Mouse (Mus musculus) mouse embryonic stem cell (cell line): Measurements from ENCODE around the gene Cyth4.

Experiments
- in situ Hi-C, 2 experiments: fragments of 300-500 bp; cut with MboI; formaldehyde crosslinking; loops; 1 replicate in 1 of 2; 3 replicates in 1 of 2; pipeline ENCODE4 v1.14.3; 2019 to 2020; ENCODE audit warnings: low sequenced_read_pairs in 2 of 2, low pct_unique_long_range_greater_than_20kb in 1 of 2, mixed read lengths in 1 of 2; ENCODE audit not compliant: unreplicated experiment in 1 of 2

Gene Cyth4

GRCm38 (mm10) chr15:78599529-78600193 is 2.8 kb downstream of the Cyth4 start:
- in situ Hi-C loops, result no loop called here

GRCm38 (mm10) chr15:78601180-78601579 is 4.3 kb downstream of the Cyth4 start:
- in situ Hi-C loops, result no loop called here

GRCm38 (mm10) chr15:78604255-78604654 is 7.4 kb downstream of the Cyth4 start:
- in situ Hi-C loops, result no loop called here

DNA sequence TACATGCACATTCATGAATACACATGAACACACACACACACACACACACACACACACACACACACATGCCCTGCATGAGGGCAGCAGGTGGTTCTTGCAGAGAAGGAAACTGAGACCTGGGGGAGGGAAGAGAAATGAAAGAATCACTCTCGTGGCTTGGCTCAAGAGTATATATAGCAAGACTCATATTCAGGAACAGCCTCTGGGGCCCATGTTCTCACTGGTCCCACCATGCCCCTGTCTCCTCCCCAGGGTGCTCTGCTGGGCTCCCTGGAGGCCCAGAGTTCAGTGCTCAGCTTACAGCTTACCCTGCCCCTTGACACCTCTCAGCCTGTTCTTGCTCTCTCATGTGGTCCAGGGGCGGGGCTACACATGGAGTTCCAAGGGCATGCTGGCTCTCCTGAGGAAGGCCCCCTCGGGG is 8.5 kb downstream of the Cyth4 start:
- in situ Hi-C loops, result no loop called here

DNA sequence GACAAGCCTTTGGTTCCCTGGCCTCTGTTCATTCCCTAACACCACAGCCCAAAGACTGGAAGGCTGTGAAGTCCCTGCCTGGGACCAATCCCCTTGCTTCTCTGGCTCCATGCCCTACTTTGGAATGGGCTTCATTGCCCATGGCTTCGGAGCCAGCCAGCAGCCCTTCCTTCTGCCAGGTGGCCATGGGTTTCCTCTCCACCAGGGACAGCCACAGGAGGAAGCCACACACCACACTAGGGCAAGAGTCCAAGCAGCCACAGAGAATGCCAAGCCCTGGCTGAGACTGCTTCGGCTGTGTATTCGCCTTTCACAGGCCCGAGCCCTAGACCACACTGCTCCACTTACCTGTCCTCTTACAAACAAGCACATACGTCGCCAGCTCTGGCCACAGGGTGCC is 9.2 kb downstream of the Cyth4 start:
- in situ Hi-C loops, result no loop called here

GRCm38 (mm10) chr15:78607463-78607862 is 10.6 kb downstream of the Cyth4 start:
- in situ Hi-C loops, result no loop called here

DNA sequence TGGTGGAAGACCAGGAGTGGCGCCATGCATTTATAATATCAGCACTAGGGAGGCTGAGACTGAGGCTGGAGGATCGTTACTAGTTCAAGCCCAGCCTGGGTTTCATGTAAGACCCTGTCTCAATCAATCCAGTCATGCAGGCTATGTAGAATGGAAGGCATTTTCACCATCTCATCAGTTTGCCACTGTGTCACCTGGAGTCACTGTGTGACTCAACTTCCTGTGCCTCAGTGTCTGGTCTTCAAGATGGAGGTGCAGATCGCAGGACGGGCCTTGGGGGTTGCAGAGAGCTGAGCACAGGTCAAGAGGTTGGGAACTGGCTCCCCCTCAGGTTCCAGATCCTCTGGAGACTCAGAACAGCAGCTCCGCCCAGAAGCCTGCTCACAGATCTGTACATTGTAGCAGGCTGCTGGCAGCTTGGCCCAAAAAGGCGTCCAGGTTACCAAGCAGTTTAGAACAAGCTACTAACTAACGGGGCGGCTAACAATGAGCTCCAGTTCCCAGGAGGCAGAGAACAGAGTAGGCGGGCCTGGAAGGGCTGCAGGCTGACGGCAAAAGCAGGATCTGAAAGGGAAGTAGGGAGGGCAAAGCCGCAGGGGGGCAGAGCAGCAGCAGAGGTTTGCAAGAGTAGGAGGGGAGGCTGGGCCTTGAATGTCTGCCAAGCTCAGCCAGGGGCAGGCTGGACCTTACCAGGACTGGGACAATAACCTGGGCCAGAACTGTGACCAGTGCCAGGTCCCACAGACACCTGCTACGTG is 14.0 kb downstream of the Cyth4 start:
- in situ Hi-C loops, result no loop called here

GRCm38 (mm10) chr15:78614536-78614935 is 17.7 kb downstream of the Cyth4 start:
- in situ Hi-C loops, result no loop called here

DNA sequence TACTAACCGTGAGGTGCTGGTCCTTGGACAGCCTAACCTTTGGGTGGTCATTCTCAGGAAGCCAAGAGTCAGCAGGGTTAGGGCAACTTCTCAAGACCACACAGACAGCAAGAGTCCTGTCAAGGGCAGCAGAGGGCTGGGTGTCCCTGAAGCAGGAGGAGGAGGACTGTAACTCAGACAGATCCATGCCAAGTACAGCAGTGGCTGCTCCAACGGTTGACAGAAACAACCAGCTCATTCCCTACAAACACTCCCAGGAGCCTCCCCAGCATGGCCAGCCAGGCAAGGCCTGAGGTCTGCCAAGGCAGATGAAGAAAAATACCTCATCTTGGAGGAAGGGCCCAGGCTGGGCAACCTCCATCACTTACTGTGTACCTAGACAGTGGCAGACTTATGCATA is 20.1 kb downstream of the Cyth4 start:
- in situ Hi-C loops, result no loop called here

GRCm38 (mm10) chr15:78623426-78623825 is 26.6 kb downstream of the Cyth4 start:
- in situ Hi-C loops, result loop anchor here (10.0 kb wide), 2 partner anchors 111 to 231 kb away; partner anchors contain the start of gene Lgals2 (in 1 of the 2)

- in situ Hi-C loops, result loop anchor here (10.0 kb wide), 2 partner anchors 110 to 230 kb away; partner anchors contain the start of gene Lgals2 (in 1 of the 2)
Observed at GRCm38 (mm10) chr15:78624431-78624950, 27.6 kb downstream of the Cyth4 start.

DNA sequence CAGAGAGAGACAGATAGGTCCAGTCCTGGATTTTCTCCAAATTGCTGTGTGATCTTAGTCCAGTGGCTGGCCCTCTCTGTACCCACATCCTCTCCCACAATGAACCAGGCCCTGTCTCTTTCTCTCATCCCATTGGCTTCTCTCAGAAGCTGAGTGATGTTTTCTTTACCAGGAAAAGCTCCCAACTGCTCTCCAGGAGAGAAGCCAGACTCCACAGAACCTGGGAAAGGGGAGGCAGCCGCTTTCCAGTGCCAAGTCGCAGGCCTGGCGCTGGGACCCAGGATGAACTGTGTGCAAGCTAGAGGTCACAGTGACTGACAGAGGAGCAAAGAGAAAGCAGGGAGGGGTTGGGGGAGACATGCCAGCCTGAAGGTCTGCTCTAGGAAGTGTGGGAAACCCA is 28.1 kb downstream of the Cyth4 start:
- in situ Hi-C loops, result loop anchor here (10.0 kb wide), 2 partner anchors 110 to 230 kb away; partner anchors contain the start of gene Lgals2 (in 1 of the 2)

- in situ Hi-C loops, result loop anchor here (10.0 kb wide), 2 partner anchors 109 to 229 kb away; partner anchors contain the start of gene Lgals2 (in 1 of the 2)
Observed at GRCm38 (mm10) chr15:78626285-78626684, 29.4 kb downstream of the Cyth4 start.

- in situ Hi-C loops, result no loop called here
Observed at GRCm38 (mm10) chr15:78632387-78632786, 35.5 kb downstream of the Cyth4 start.

- in situ Hi-C loops, result no loop called here
Observed at GRCm38 (mm10) chr15:78633413-78633812, 36.6 kb downstream of the Cyth4 start.

DNA sequence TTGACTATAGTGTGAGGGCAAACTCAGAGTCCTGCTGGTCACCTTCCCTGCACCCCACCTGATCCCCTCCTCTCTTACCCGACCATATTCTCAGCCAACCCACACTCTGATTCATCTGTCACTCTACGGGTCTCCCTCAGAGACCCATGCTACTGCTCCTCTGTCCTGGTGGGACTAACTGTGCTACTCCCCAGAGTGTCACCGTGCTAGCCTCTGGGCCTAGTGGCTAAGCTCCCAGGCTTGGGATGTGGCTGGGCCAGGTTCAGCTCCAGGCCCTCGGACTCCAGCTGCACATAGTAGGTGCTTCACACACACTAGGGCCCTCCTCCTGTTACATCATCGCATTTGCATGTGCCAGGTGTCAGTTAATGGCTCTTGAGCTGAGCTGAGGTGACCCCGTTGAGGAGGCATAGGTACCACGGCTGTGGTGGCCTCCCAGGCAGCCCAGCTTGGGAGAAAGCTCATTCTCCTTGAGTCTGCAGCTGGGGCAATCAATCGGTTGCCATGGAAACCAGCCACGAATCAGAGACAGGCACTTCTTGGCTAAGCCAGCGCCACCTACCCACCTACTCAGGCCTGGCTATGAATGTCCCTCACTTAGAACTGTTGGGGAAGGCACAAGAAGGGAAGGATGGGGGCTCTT is 37.4 kb downstream of the Cyth4 start:
- in situ Hi-C loops, result no loop called here

GRCm38 (mm10) chr15:78635231-78635630 is 38.4 kb downstream of the Cyth4 start:
- in situ Hi-C loops, result no loop called here

- in situ Hi-C loops, result no loop called here
Observed at GRCm38 (mm10) chr15:78643633-78644032, 46.8 kb downstream of the Cyth4 start.

- in situ Hi-C loops, result no loop called here
Observed at GRCm38 (mm10) chr15:78644606-78645005, 47.8 kb downstream of the Cyth4 start.
